ENCODE assay signal across 17 mouse cellular contexts in the genomic region with DNA sequence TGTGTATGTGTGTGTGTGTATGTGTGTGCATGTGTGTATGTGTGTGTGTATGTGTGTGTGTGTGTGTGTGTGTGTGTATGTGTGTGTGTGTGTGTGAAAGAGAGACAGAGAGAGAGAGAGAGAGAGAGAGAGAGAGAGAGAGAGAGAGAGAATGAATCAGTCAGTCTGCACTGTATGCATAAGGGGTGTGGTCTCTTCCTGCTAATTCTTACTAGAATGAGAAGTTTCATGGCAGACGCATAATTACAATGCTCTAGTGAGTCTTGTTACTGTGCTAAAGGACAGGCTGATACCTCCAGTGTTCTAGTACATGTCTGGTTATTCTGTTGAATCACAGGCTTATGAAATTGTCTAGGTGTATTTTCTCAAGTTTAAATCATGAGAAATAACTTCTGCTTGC. TPM values are rescaled to one million over a fixed set of nuclear protein-coding genes. Genes with fewer than 3 reads are reported as not detected.
DNase-seq lines count a peak whose midpoint lies in the region; ATAC-seq and TF ChIP-seq lines count a peak whose summit lies in the region.
"Not testable (repeated sequence)": the region's sequence is repeated elsewhere in the genome, so short reads cannot be mapped to it uniquely, and the experiment has no call there.
"Had no signal": no experiment of that assay in that cellular context is flagged by ENCODE, and none has a peak within 500 bp of the region (broad histone marks: within the 10 kb centered on the region; RNA-seq: fewer than 3 reads in every experiment).

No protein-coding gene starts in this region.

- not testable (repeated sequence) for H3K9ac ChIP-seq in intestine, embryonic 16.5 days (ENCODE audit: low read depth, low read length); lung, postnatal 0 days (replicated peaks; ENCODE audit: low read depth); stomach, embryonic 16.5 days (ENCODE audit: low read length)

- not testable (repeated sequence) for TF ChIP-seq EP300 in lung, postnatal 0 days (IDR thresholded peaks at IDR 0.05)

- H3K36me3 ChIP-seq in intestine, embryonic 16.5 days (ENCODE audit: control insufficient read depth, insufficient read depth, low read length); lung, postnatal 0 days (ENCODE audit: insufficient read depth, low read length); stomach, embryonic 16.5 days (ENCODE audit: control insufficient read depth, insufficient read depth, low read length): not testable (repeated sequence)
- peaks cover 18% of the 10 kb centered on the region for H3K36me3 ChIP-seq in small intestine, adult 2 months (ENCODE audit: control insufficient read depth, insufficient read depth, low read length)

- ATAC-seq in intestine, embryonic 16.5 days, result peak; percentile 38; the same call in 1 of the 2 replicates
- ATAC-seq in lung, postnatal 0 days; stomach, embryonic 16.5 days (ENCODE audit: insufficient read depth, low FRiP score): not testable (repeated sequence)

- H3K4me1 ChIP-seq in embryonic fibroblast, embryonic 13.5 days (ENCODE audit: control insufficient read depth, insufficient read depth, low read length), result peaks cover 28% of the 10 kb centered on the region; the same call in 1 of the 2 replicates
- H3K4me1 ChIP-seq in intestine, embryonic 16.5 days (ENCODE audit: control insufficient read depth, insufficient read depth, low read length), result peaks cover 16% of the 10 kb centered on the region
- H3K4me1 ChIP-seq in lung, postnatal 0 days (ENCODE audit: insufficient read depth, low read depth, low read length); small intestine, adult 2 months (ENCODE audit: control insufficient read depth, insufficient read depth, insufficient read length, low read length); stomach, embryonic 16.5 days (ENCODE audit: control insufficient read depth, insufficient read depth, low read length): not testable (repeated sequence)

- not testable (repeated sequence) for TF ChIP-seq CTCF in embryonic fibroblast, embryonic 13.5 days (IDR thresholded peaks at IDR 0.05; ENCODE audit: borderline replicate concordance, insufficient read depth, low read length); lung, postnatal 0 days (IDR thresholded peaks at IDR 0.05); small intestine, adult 2 months (IDR thresholded peaks at IDR 0.05; ENCODE audit: extremely low read depth, insufficient read length, insufficient replicate concordance, low read depth, low read length)

- H3K27me3 ChIP-seq in intestine, embryonic 16.5 days (replicated peaks; ENCODE audit: control insufficient read depth, insufficient read depth, low read length); lung, postnatal 0 days (replicated peaks; ENCODE audit: insufficient read depth, low read length); small intestine, adult 2 months (ENCODE audit: control insufficient read depth, insufficient read depth, low read length); stomach, embryonic 16.5 days (ENCODE audit: control insufficient read depth, insufficient read depth, low read length): not testable (repeated sequence)

- H3K4me3 ChIP-seq in embryonic fibroblast, embryonic 13.5 days (ENCODE audit: insufficient read depth, low read length); intestine, embryonic 16.5 days (ENCODE audit: low read length); lung, postnatal 0 days (ENCODE audit: low read depth, low read length); small intestine, adult 2 months (ENCODE audit: low read depth, low read length); stomach, embryonic 16.5 days (replicated peaks; ENCODE audit: low read length): not testable (repeated sequence)

- not testable (repeated sequence) for H3K9me3 ChIP-seq in intestine, embryonic 16.5 days (ENCODE audit: control insufficient read depth, low read length); lung, postnatal 0 days (ENCODE audit: low read length); stomach, embryonic 16.5 days (replicated peaks; ENCODE audit: control insufficient read depth, low read length)

- not testable (repeated sequence) for H3K4me2 ChIP-seq in intestine, embryonic 16.5 days (ENCODE audit: low read depth, low read length); lung, postnatal 0 days (replicated peaks; ENCODE audit: low read depth, low read length); stomach, embryonic 16.5 days (ENCODE audit: low read depth, low read length)

- 69% methylated on average over 1 of the region's 1 CpGs for WGBS in intestine, embryonic 16.5 days
- WGBS in lung, postnatal 0 days, result 67% methylated on average over 1 of the region's 1 CpGs
- 29% methylated on average over 1 of the region's 1 CpGs for WGBS in small intestine, adult 2 months
- 62% methylated on average over 1 of the region's 1 CpGs for WGBS in stomach, embryonic 16.5 days

- TF ChIP-seq POLR2A in embryonic fibroblast, embryonic 13.5 days (IDR thresholded peaks at IDR 0.05; ENCODE audit: low read depth, low read length); small intestine, adult 2 months (IDR thresholded peaks at IDR 0.05; ENCODE audit: low read depth, low read length): not testable (repeated sequence)

- DNase-seq in 3T3-L1 (ENCODE audit: low read depth, low spot score), result peak; percentile 33
- peak; percentile 44 for DNase-seq in A20 (ENCODE audit: low read depth, low spot score)
- DNase-seq in lung, postnatal 0 days (ENCODE audit: low spot score), result peak; percentile 11

- peak overlapping the region; percentile 82 for H3K27ac ChIP-seq in embryonic fibroblast, embryonic 13.5 days (ENCODE audit: insufficient read depth, low read length)
- not testable (repeated sequence) for H3K27ac ChIP-seq in intestine, embryonic 16.5 days (ENCODE audit: low read length); lung, postnatal 0 days (ENCODE audit: low read length)
- H3K27ac ChIP-seq in small intestine, adult 2 months (ENCODE audit: insufficient read depth, low read depth, low read length), result peak overlapping the region; percentile 86
- peak overlapping the region; percentile 75; the same call in 1 of the 2 replicates for H3K27ac ChIP-seq in stomach, embryonic 16.5 days (ENCODE audit: low read length)

RNA-seq across cellular contexts. Expression of a gene that starts 27.7 kb away (rescaled TPM):
- 4.6 and 6.7 TPM in 2 replicates for polyA plus RNA-seq in embryonic fibroblast, embryonic 13.5 days (2011; ENCODE audit: insufficient read length, low read depth, missing spikeins)
- polyA plus RNA-seq in intestine, embryonic 16.5 days (2015; fragmentation: Nextera tagmentation; extraction: Ambion mirVana), result 37.9 and 43.5 TPM in 2 replicates
- 6.8 and 8.6 TPM in 2 replicates for polyA plus RNA-seq in lung, postnatal 0 days (2015; fragmentation: Nextera tagmentation; extraction: Ambion mirVana)
- polyA plus RNA-seq in small intestine, adult 2 months (2012; rRNA removed), result 2.0 and 6.1 TPM in 2 replicates
- polyA plus RNA-seq in stomach, embryonic 16.5 days (2015; fragmentation: Nextera tagmentation; extraction: Ambion mirVana), result 10.3 and 12.3 TPM in 2 replicates
- polyA plus RNA-seq: erythroblast, embryonic 14.5 days; G1E had no signal

RNA-seq across cellular contexts. Expression of a gene that starts 51.8 kb away (rescaled TPM):
- polyA plus RNA-seq in embryonic fibroblast, embryonic 13.5 days (2011; ENCODE audit: insufficient read length, low read depth, missing spikeins), result not detected in 2 replicates
- polyA plus RNA-seq in intestine, embryonic 16.5 days (2015; fragmentation: Nextera tagmentation; extraction: Ambion mirVana), result 0.10 and 0.11 TPM in 2 replicates
- not detected in 2 replicates for polyA plus RNA-seq in lung, postnatal 0 days (2015; fragmentation: Nextera tagmentation; extraction: Ambion mirVana)
- not detected in 2 replicates for polyA plus RNA-seq in small intestine, adult 2 months (2012; rRNA removed)
- 0.12 and 0.14 TPM in 2 replicates for polyA plus RNA-seq in stomach, embryonic 16.5 days (2015; fragmentation: Nextera tagmentation; extraction: Ambion mirVana)
- polyA plus RNA-seq: activated CD4-positive, CD25-positive, alpha-beta regulatory T cell, adult 4 months; C2C12; cerebellum, adult 2 months; embryonic facial prominence, embryonic 10.5 days; erythroblast, embryonic 14.5 days; forebrain, embryonic 10.5 days; forebrain, embryonic 12.5 days; forebrain, embryonic 14.5 days; forebrain, embryonic 16.5 days; G1E had no signal
